Mouse (Mus musculus) spleen, adult 12 weeks (tissue): ENCODE measurements at regions not wholly inside any gene's neighbourhood (a gene's known extent, or its start where the extent isn't known, plus 50 kb on each side); places are given as distances from the start of the nearest gene placed in this dataset.
A peak's percentile ranks its signal among the peaks of the same experiment; 100 is the strongest.

Experiments used
- DNase-seq: peaks from one replicate; pipeline ENCODE4 v3.0.0; 2022; ENCODE audit warnings: low spot score

GRCm38 (mm10) chr15:38569011-38569640, 1143.8 kb downstream of the 4930447A16Rik start:
- DNase-seq: no peak

GRCm38 (mm10) chr15:38570144-38570543, 1144.8 kb downstream of the 4930447A16Rik start:
- no peak for DNase-seq

GRCm38 (mm10) chr15:38570735-38571134, 1145.4 kb downstream of the 4930447A16Rik start:
- no peak for DNase-seq

- DNase-seq: no peak
Measured at GRCm38 (mm10) chr15:38572652-38573051, 1147.3 kb downstream of the 4930447A16Rik start.

- no peak for DNase-seq
Measured at GRCm38 (mm10) chr15:38574447-38574846, 1149.1 kb downstream of the 4930447A16Rik start.

- no peak for DNase-seq
Measured at GRCm38 (mm10) chr15:38575254-38575653, 1149.9 kb downstream of the 4930447A16Rik start.

- DNase-seq: no peak
Measured at GRCm38 (mm10) chr15:38577691-38578090, 1152.3 kb downstream of the 4930447A16Rik start.

- DNase-seq: no peak
Measured at GRCm38 (mm10) chr15:38579481-38579880, 1154.1 kb downstream of the 4930447A16Rik start.

GRCm38 (mm10) chr15:38583500-38583899, 1158.1 kb downstream of the 4930447A16Rik start:
- DNase-seq: no peak

GRCm38 (mm10) chr15:38584425-38584824, 1159.1 kb downstream of the 4930447A16Rik start:
- no peak for DNase-seq

- DNase-seq: no peak
Measured at GRCm38 (mm10) chr15:38585610-38586009, 1160.3 kb downstream of the 4930447A16Rik start.

- DNase-seq: no peak
Measured at GRCm38 (mm10) chr15:38586594-38586993, 1161.2 kb downstream of the 4930447A16Rik start.

- DNase-seq: no peak
Measured at GRCm38 (mm10) chr15:38588268-38588667, 1162.9 kb downstream of the 4930447A16Rik start.

- DNase-seq: no peak
Measured at GRCm38 (mm10) chr15:38589010-38589409, 1163.7 kb downstream of the 4930447A16Rik start.

GRCm38 (mm10) chr15:38589675-38590074, 1164.3 kb downstream of the 4930447A16Rik start:
- no peak for DNase-seq

GRCm38 (mm10) chr15:38594095-38594494, 1168.7 kb downstream of the 4930447A16Rik start:
- DNase-seq: no peak

GRCm38 (mm10) chr15:38594747-38595146, 1169.4 kb downstream of the 4930447A16Rik start:
- DNase-seq: no peak

- DNase-seq: no peak
Measured at GRCm38 (mm10) chr15:38595820-38596219, 1170.5 kb downstream of the 4930447A16Rik start.

- DNase-seq: no peak
Measured at GRCm38 (mm10) chr15:38597458-38597857, 1172.1 kb downstream of the 4930447A16Rik start.

- no peak for DNase-seq
Measured at GRCm38 (mm10) chr15:38601436-38601835, 1176.1 kb downstream of the 4930447A16Rik start.

- peak; percentile 20 for DNase-seq
Measured at GRCm38 (mm10) chr15:38602187-38602870, 1177.0 kb downstream of the 4930447A16Rik start.

- no peak for DNase-seq
Measured at GRCm38 (mm10) chr15:38603918-38604317, 1178.6 kb downstream of the 4930447A16Rik start.

- DNase-seq: peak; percentile 22
Measured at GRCm38 (mm10) chr15:38607368-38607767, 1182.0 kb downstream of the 4930447A16Rik start.
